In the genomic region with DNA sequence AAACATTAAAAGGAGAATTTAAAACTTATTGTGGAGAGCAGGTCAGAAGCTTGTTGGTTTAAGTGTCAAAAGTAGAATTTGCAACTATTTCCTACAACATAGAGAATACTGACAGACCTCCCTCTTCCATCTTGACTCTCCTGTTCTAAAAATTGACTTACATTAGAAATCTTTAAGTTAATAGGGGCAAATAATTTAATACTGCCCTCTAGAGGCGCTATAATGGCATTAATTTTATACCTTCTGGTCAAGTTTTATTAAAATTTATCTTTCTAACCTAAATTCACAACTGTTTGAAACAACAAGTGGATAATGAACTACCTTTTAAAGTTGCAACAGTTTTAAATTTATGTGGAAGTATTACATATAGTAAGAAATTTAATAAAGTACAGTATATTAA, we compare ENCODE assay signal across 25 mouse cellular contexts.
DNase-seq lines count a peak whose midpoint lies in the region; ATAC-seq and TF ChIP-seq lines count a peak whose summit lies in the region.
"Had no signal": no experiment of that assay in that cellular context is flagged by ENCODE, and none has a peak within 500 bp of the region (broad histone marks: within the 10 kb centered on the region; RNA-seq: fewer than 3 reads in every experiment).

No protein-coding gene starts in this region.

- H3K9me3 ChIP-seq in lung, embryonic 14.5 days (ENCODE audit: low read depth, low read length) = no peaks in the 10 kb centered on the region
- H3K9me3 ChIP-seq: embryonic facial prominence, embryonic 12.5 days; heart, embryonic 15.5 days; hindbrain, embryonic 13.5 days had no signal

- intact Hi-C loops in heart, adult 2 months (cut with DNase I) = no loop called here

- no peak for ATAC-seq in lung, embryonic 14.5 days (ENCODE audit: insufficient read depth)
- ATAC-seq: activated CD4-positive, CD25-positive, alpha-beta regulatory T cell, adult 4 months; forebrain, postnatal 0 days; hindbrain, postnatal 0 days; Patski had no signal

- no peak overlapping the region for H3K4me2 ChIP-seq in lung, embryonic 14.5 days
- H3K4me2 ChIP-seq: embryonic facial prominence, embryonic 12.5 days; heart, embryonic 11.5 days; heart, embryonic 15.5 days; hindbrain, embryonic 13.5 days had no signal

- no peak overlapping the region for H3K27ac ChIP-seq in heart, adult 2 months
- H3K27ac ChIP-seq in lung, embryonic 14.5 days (ENCODE audit: low read depth) = no peak overlapping the region
- H3K27ac ChIP-seq: embryonic facial prominence, embryonic 12.5 days; gastrocnemius, adult 2 months; heart, embryonic 15.5 days; hindbrain, embryonic 13.5 days; hindbrain, postnatal 0 days had no signal

- H3K4me3 ChIP-seq in heart, adult 2 months = no peak overlapping the region
- no peak overlapping the region for H3K4me3 ChIP-seq in lung, embryonic 14.5 days (ENCODE audit: low read depth, low read length)
- H3K4me3 ChIP-seq: embryonic facial prominence, embryonic 12.5 days; gastrocnemius, adult 2 months; heart, embryonic 15.5 days; hindbrain, embryonic 13.5 days had no signal

- TF ChIP-seq EP300 in heart, adult 2 months (IDR thresholded peaks at IDR 0.05; ENCODE audit: insufficient read depth, low read depth, low read length) = no peak

- H3K9ac ChIP-seq in heart, adult 2 months (ENCODE audit: low read depth, low read length) = no peak overlapping the region
- no peak overlapping the region for H3K9ac ChIP-seq in lung, embryonic 14.5 days
- H3K9ac ChIP-seq: embryonic facial prominence, embryonic 12.5 days; forebrain, postnatal 0 days; heart, embryonic 15.5 days; hindbrain, embryonic 13.5 days had no signal

- H3K79me2 ChIP-seq in heart, adult 2 months (replicated peaks; ENCODE audit: control insufficient read depth, insufficient read depth, low read length) = no peaks in the 10 kb centered on the region

- DNase-seq in heart, adult 2 months = no peak
- no peak for DNase-seq in heart, adult 11 months
- peak; percentile 22 for DNase-seq in lung, embryonic 14.5 days
- DNase-seq in lung, postnatal 25 days (ENCODE audit: low spot score) = no peak
- DNase-seq in A20 (ENCODE audit: low read depth, low spot score) = peak; percentile 3
- DNase-seq in NIH3T3 (ENCODE audit: low read depth) = peak; percentile 10
- DNase-seq in gastrocnemius, postnatal 25 days = no peak
- no peak for DNase-seq in Muller cell, postnatal 12 days (ENCODE audit: inconsistent ontology term)
- DNase-seq: adrenal gland, postnatal 14 days; cerebellum, adult 11-12 months; cerebellum, adult 9-10 months; cerebellum, postnatal 25 days; forebrain, postnatal 0 days; gastrocnemius, adult 2 months; gastrocnemius, postnatal 36 days; heart, adult 18-20 months; heart, postnatal 14 days had no signal

- WGBS in heart, adult 2 months = 12% methylated on average over 1 of the region's 1 CpGs
- WGBS in lung, embryonic 14.5 days = 4% methylated on average over 1 of the region's 1 CpGs

- no peaks in the 10 kb centered on the region for H3K27me3 ChIP-seq in heart, adult 2 months (ENCODE audit: control insufficient read depth, insufficient read depth, low read length)
- no peaks in the 10 kb centered on the region for H3K27me3 ChIP-seq in lung, embryonic 14.5 days (ENCODE audit: insufficient read depth, low read length)
- H3K27me3 ChIP-seq: CH12.LX; embryonic facial prominence, embryonic 12.5 days; heart, embryonic 15.5 days; hindbrain, embryonic 13.5 days had no signal

- H3K36me3 ChIP-seq in heart, adult 2 months (ENCODE audit: control insufficient read depth, insufficient read depth, low read length) = no peaks in the 10 kb centered on the region
- no peaks in the 10 kb centered on the region for H3K36me3 ChIP-seq in lung, embryonic 14.5 days (ENCODE audit: insufficient read depth)
- H3K36me3 ChIP-seq: embryonic facial prominence, embryonic 12.5 days; heart, embryonic 15.5 days; hindbrain, embryonic 13.5 days had no signal

- TF ChIP-seq CTCF in heart, adult 2 months (IDR thresholded peaks at IDR 0.05) = peak; percentile 34
- TF ChIP-seq CTCF in lung, embryonic 14.5 days (IDR thresholded peaks at IDR 0.05; ENCODE audit: low read depth) = 0 out of 2 replicates have a peak, but pooled peaks have one; percentile 11

- no peak for TF ChIP-seq POLR2A in heart, adult 2 months (IDR thresholded peaks at IDR 0.05; ENCODE audit: insufficient read depth, low read depth, low read length)

- no peaks in the 10 kb centered on the region for H3K4me1 ChIP-seq in heart, adult 2 months (ENCODE audit: control insufficient read depth, insufficient read depth, low read length)
- no peaks in the 10 kb centered on the region for H3K4me1 ChIP-seq in lung, embryonic 14.5 days (ENCODE audit: insufficient read depth)
- H3K4me1 ChIP-seq: embryonic facial prominence, embryonic 12.5 days; heart, embryonic 15.5 days; hindbrain, embryonic 13.5 days had no signal

Comparison
In these comparisons a context has a peak if more than half of its experiments do, and no peak if none do; other contexts are left out.
1. DNase-seq: peak in lung, embryonic 14.5 days (single experiment), A20 (single experiment) and NIH3T3 (single experiment); none in heart, adult 2 months (0 of 2), heart, adult 11 months (single experiment), lung, postnatal 25 days (single experiment), gastrocnemius, postnatal 25 days (single experiment) and Muller cell, postnatal 12 days (single experiment).